Mouse (Mus musculus) neural tube, embryonic 12.5 days (tissue): ENCODE data around the gene Cdh8. TPM values are rescaled to one million over a fixed set of nuclear protein-coding genes. Genes with fewer than 3 reads are reported as not detected.

Source experiments
- ATAC-seq: fragments of 200-750 bp; cut with Nextera tagmentation; 2 replicates; pipeline ENCODE4 v1.8.0; 2017; ENCODE audit warnings: low read depth, mild to moderate bottlenecking, moderate TSS enrichment, moderate library complexity; ENCODE audit not compliant: low FRiP score
- H3K27ac ChIP-seq: fragments of 300-500 bp; sonication (generic); 2 replicates; pipeline ENCODE4 v1.5.1; 2016
- H3K27me3 ChIP-seq: fragments of 300-500 bp; sonication (generic); replicated peaks from 2 replicates; pipeline ENCODE4 v1.6.1; 2016; ENCODE audit warnings: mild to moderate bottlenecking
- H3K36me3 ChIP-seq: fragments of 300-500 bp; sonication (generic); 2 replicates; pipeline ENCODE4 v1.6.1; 2016; ENCODE audit warnings: mild to moderate bottlenecking
- H3K4me1 ChIP-seq: fragments of 300-500 bp; sonication (generic); 2 replicates; pipeline ENCODE4 v1.6.1; 2016
- H3K4me2 ChIP-seq: fragments of 300-500 bp; sonication (generic); replicated peaks from 2 replicates; pipeline ENCODE4 v1.6.1; 2016; ENCODE audit warnings: mild to moderate bottlenecking
- H3K4me3 ChIP-seq: fragments of 300-500 bp; sonication (generic); 2 replicates; pipeline ENCODE4 v1.5.1; 2016
- H3K9ac ChIP-seq: fragments of 300-500 bp; sonication (generic); 2 replicates; pipeline ENCODE4 v1.6.1; 2016; ENCODE audit warnings: mild to moderate bottlenecking
- H3K9me3 ChIP-seq: fragments of 300-500 bp; sonication (generic); 2 replicates; pipeline ENCODE4 v1.6.1; 2016; ENCODE audit warnings: mild to moderate bottlenecking
- WGBS: fragments of 180-500 bp; shearing (Covaris S2); methylation state at CpG from one replicate; pipeline ENCODE4 v1.1.7; 2016; 5-methylcytosine and 5-hydroxymethylcytosine counted together
- polyA plus RNA-seq: library from polyadenylated mRNA; unstranded; fragments of >200 nt; fragmentation: Nextera tagmentation; extraction: Ambion mirVana; gene quantifications from 2 replicates; pipeline ENCODE4 v1.2.1, GENCODE M21; 2016

The Cdh8 gene
- polyA plus RNA-seq, 1 experiment from 2014 or later: 9.5 TPM

- ATAC-seq: no peak
- no peaks in the 10 kb centered on the region for H3K9me3 ChIP-seq
- no peak overlapping the region for H3K27ac ChIP-seq
- H3K9ac ChIP-seq: no peak overlapping the region
- H3K27me3 ChIP-seq: no peaks in the 10 kb centered on the region
- no peaks in the 10 kb centered on the region for H3K4me1 ChIP-seq
- H3K4me2 ChIP-seq: no peak overlapping the region
- WGBS: 69% methylated on average over 3 of the region's 3 CpGs
- no peak overlapping the region for H3K4me3 ChIP-seq
- no peaks in the 10 kb centered on the region for H3K36me3 ChIP-seq
Measured at GRCm38 (mm10) chr8:99369166-99369565, 47.1 kb downstream of the Cdh8 start.

DNA sequence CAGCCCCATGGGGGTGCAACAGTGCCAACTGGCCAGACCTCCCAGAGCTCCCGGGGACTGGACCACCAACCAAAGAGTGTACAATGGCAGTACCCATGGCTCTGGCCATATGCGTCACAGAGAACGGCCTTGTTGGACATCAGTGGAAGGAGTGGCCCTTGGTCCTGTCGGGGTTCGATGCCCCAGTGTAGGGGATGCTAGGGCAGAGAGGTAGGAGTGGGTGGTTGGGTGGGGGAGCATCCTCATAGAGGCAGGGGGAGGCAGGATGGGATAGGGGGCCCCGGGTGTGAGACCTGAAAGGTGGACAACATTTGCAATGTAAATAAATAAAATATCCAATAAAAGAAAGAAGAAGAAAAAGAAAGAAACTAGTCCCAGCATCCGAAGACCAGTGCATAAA is 47.8 kb downstream of the Cdh8 start:
- Histone ChIP-seq H3K4me1 (no peaks in the 10 kb centered on the region), H3K36me3 (no peaks in the 10 kb centered on the region), H3K27ac (no peak overlapping the region), H3K27me3 (no peaks in the 10 kb centered on the region), H3K9ac (no peak overlapping the region), H3K4me2 (no peak overlapping the region), H3K4me3 (no peak overlapping the region), H3K9me3 (no peaks in the 10 kb centered on the region)
- no peak for ATAC-seq
- 88% methylated on average over 7 of the region's 7 CpGs for WGBS

- no peak overlapping the region for H3K27ac ChIP-seq
- H3K4me2 ChIP-seq: no peak overlapping the region
- WGBS: 76% methylated on average over 3 of the region's 3 CpGs
- no peak for ATAC-seq
- H3K4me1 ChIP-seq: no peaks in the 10 kb centered on the region
- H3K4me3 ChIP-seq: no peak overlapping the region
- H3K36me3 ChIP-seq: no peaks in the 10 kb centered on the region
- no peak overlapping the region for H3K9ac ChIP-seq
- H3K27me3 ChIP-seq: no peaks in the 10 kb centered on the region
- H3K9me3 ChIP-seq: no peaks in the 10 kb centered on the region
Measured at GRCm38 (mm10) chr8:99353923-99354322, 62.3 kb downstream of the Cdh8 start.

- 85% methylated on average over 1 of the region's 1 CpGs for WGBS
Measured at GRCm38 (mm10) chr8:99353221-99353620, 63.0 kb downstream of the Cdh8 start.

GRCm38 (mm10) chr8:99349456-99349855 is 66.8 kb downstream of the Cdh8 start:
- H3K27ac ChIP-seq: no peak overlapping the region
- no peaks in the 10 kb centered on the region for H3K36me3 ChIP-seq
- H3K4me1 ChIP-seq: no peaks in the 10 kb centered on the region
- H3K9me3 ChIP-seq: no peaks in the 10 kb centered on the region
- no peak overlapping the region for H3K4me2 ChIP-seq
- no peaks in the 10 kb centered on the region for H3K27me3 ChIP-seq
- no peak overlapping the region for H3K9ac ChIP-seq
- H3K4me3 ChIP-seq: no peak overlapping the region
- no peak for ATAC-seq

More at GRCm38 (mm10) chr8:99353221-99353620, 63.0 kb downstream of the Cdh8 start:
- no peak overlapping the region for H3K4me3 ChIP-seq
- no peaks in the 10 kb centered on the region for H3K9me3 ChIP-seq
- H3K4me2 ChIP-seq: no peak overlapping the region
- no peaks in the 10 kb centered on the region for H3K27me3 ChIP-seq
- no peak overlapping the region for H3K9ac ChIP-seq
- no peak for ATAC-seq
- no peak overlapping the region for H3K27ac ChIP-seq
- no peaks in the 10 kb centered on the region for H3K4me1 ChIP-seq
- no peaks in the 10 kb centered on the region for H3K36me3 ChIP-seq

- Histone ChIP-seq H3K36me3 (no peaks in the 10 kb centered on the region), H3K27me3 (no peaks in the 10 kb centered on the region), H3K9me3 (no peaks in the 10 kb centered on the region), H3K4me1 (no peaks in the 10 kb centered on the region), H3K27ac (no peak overlapping the region), H3K9ac (no peak overlapping the region), H3K4me3 (no peak overlapping the region), H3K4me2 (no peak overlapping the region)
- WGBS: 68% methylated on average over 3 of the region's 3 CpGs
- ATAC-seq: no peak
Measured at GRCm38 (mm10) chr8:99348618-99349017, 67.7 kb downstream of the Cdh8 start.

GRCm38 (mm10) chr8:99339310-99339709 is 77.0 kb downstream of the Cdh8 start:
- Histone ChIP-seq H3K27ac (no peak overlapping the region), H3K4me2 (no peak overlapping the region), H3K9ac (no peak overlapping the region), H3K27me3 (no peaks in the 10 kb centered on the region), H3K9me3 (no peaks in the 10 kb centered on the region), H3K4me3 (no peak overlapping the region), H3K36me3 (no peaks in the 10 kb centered on the region), H3K4me1 (no peaks in the 10 kb centered on the region)
- WGBS: 81% methylated on average over 1 of the region's 1 CpGs
- no peak for ATAC-seq

DNA sequence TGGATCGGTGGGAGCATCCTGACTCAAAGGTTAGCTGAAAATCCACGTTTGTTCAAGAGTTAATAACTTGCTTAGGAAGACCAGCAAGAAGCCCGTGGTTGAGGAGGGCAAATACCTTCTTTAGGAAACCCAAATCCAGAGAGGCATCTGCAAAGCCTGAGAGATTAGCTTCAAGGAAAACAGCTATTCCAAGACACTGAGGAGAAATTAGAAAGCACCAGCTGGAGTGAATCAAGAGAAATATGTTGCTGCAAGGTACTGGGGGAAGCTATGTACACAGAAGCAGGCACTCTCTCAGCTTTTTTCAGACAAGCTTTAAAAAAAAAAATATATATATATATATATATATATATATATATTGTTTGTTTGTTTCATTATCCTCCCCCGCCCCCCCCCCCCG is 88.7 kb downstream of the Cdh8 start:
- WGBS: 73% methylated on average over 5 of the region's 5 CpGs
- Histone ChIP-seq H3K4me2 (no peak overlapping the region), H3K36me3 (no peaks in the 10 kb centered on the region), H3K27ac (no peak overlapping the region), H3K4me1 (no peaks in the 10 kb centered on the region), H3K9me3 (no peaks in the 10 kb centered on the region), H3K27me3 (no peaks in the 10 kb centered on the region), H3K4me3 (no peak overlapping the region), H3K9ac (no peak overlapping the region)
- no peak for ATAC-seq

DNA sequence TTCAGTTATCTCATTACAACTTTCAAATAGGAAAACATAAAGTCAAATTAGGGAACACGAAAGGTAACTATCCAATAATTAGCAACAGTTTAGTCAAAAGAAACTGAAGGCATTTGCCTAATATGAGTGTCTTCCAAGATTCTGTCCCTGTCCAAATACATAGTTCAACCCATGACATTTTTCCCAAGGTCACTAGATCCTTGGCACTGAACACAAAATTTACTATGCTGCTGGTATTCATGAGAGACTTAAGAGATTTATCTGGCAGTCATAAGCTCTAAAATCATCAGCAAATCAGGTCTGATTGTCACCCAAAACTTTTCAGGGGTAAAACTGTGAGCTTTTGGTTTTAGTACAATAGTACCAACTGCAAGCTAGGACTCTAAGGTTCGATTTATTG is 101.7 kb downstream of the Cdh8 start:
- Histone ChIP-seq H3K4me3 (no peak overlapping the region), H3K27ac (no peak overlapping the region), H3K36me3 (no peaks in the 10 kb centered on the region), H3K9ac (no peak overlapping the region), H3K27me3 (no peaks in the 10 kb centered on the region), H3K4me2 (no peak overlapping the region), H3K9me3 (no peaks in the 10 kb centered on the region), H3K4me1 (no peaks in the 10 kb centered on the region)
- WGBS: 86% methylated on average over 2 of the region's 2 CpGs
- no peak for ATAC-seq

- Histone ChIP-seq H3K36me3 (no peaks in the 10 kb centered on the region), H3K27ac (no peak overlapping the region), H3K9ac (no peak overlapping the region), H3K9me3 (no peaks in the 10 kb centered on the region), H3K4me1 (no peaks in the 10 kb centered on the region), H3K4me2 (no peak overlapping the region), H3K4me3 (no peak overlapping the region), H3K27me3 (no peaks in the 10 kb centered on the region)
- WGBS: 81% methylated on average over 4 of the region's 4 CpGs
- no peak for ATAC-seq
Measured at GRCm38 (mm10) chr8:99304184-99304583, 112.1 kb downstream of the Cdh8 start.

DNA sequence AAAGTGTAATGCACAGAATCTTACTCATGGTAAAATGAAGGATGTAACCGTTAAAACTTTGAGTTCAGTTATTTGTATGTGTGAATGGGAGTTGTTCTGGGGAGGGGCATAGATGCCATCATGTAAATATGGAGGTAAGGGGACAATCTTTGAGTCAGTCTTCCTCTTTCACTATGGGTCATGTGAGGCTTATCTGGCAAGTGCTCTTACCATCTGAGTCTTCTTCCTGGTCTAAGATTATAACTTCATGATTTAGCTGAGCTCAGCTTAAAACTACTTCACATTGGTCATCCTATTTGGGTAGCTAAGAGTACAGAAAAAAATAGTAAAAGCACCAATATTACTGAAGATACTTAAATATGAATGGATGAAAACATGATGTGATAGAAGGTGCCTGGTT is 126.1 kb downstream of the Cdh8 start:
- H3K4me1 ChIP-seq: no peaks in the 10 kb centered on the region
- H3K4me3 ChIP-seq: no peak overlapping the region
- H3K4me2 ChIP-seq: no peak overlapping the region
- WGBS: 81% methylated on average over 1 of the region's 1 CpGs
- no peak overlapping the region for H3K27ac ChIP-seq
- no peak for ATAC-seq
- no peak overlapping the region for H3K9ac ChIP-seq
- no peaks in the 10 kb centered on the region for H3K27me3 ChIP-seq
- H3K36me3 ChIP-seq: no peaks in the 10 kb centered on the region
- H3K9me3 ChIP-seq: no peaks in the 10 kb centered on the region

- WGBS: 95% methylated on average over 1 of the region's 1 CpGs
- H3K4me2 ChIP-seq: no peak overlapping the region
- H3K4me3 ChIP-seq: no peak overlapping the region
- no peak overlapping the region for H3K27ac ChIP-seq
- no peaks in the 10 kb centered on the region for H3K4me1 ChIP-seq
- no peaks in the 10 kb centered on the region for H3K36me3 ChIP-seq
- no peaks in the 10 kb centered on the region for H3K27me3 ChIP-seq
- no peak for ATAC-seq
- H3K9me3 ChIP-seq: no peaks in the 10 kb centered on the region
- no peak overlapping the region for H3K9ac ChIP-seq
Measured at GRCm38 (mm10) chr8:99285103-99285502, 131.2 kb downstream of the Cdh8 start.

GRCm38 (mm10) chr8:99280375-99280774 is 135.9 kb downstream of the Cdh8 start:
- Histone ChIP-seq H3K27ac (no peak overlapping the region), H3K9me3 (no peaks in the 10 kb centered on the region), H3K4me1 (no peaks in the 10 kb centered on the region), H3K27me3 (no peaks in the 10 kb centered on the region), H3K4me3 (no peak overlapping the region), H3K9ac (no peak overlapping the region), H3K4me2 (no peak overlapping the region), H3K36me3 (no peaks in the 10 kb centered on the region)
- no peak for ATAC-seq

- H3K9me3 ChIP-seq: no peaks in the 10 kb centered on the region
- H3K4me3 ChIP-seq: no peak overlapping the region
- H3K36me3 ChIP-seq: no peaks in the 10 kb centered on the region
- no peak overlapping the region for H3K4me2 ChIP-seq
- 66% methylated on average over 3 of the region's 3 CpGs for WGBS
- no peak overlapping the region for H3K27ac ChIP-seq
- H3K27me3 ChIP-seq: no peaks in the 10 kb centered on the region
- ATAC-seq: no peak
- no peak overlapping the region for H3K9ac ChIP-seq
- no peaks in the 10 kb centered on the region for H3K4me1 ChIP-seq
Measured at GRCm38 (mm10) chr8:99267133-99267532, 149.1 kb downstream of the Cdh8 start.
